Mouse (Mus musculus) telencephalon, adult 2 months (tissue): ENCODE results near the gene Slc44a3.
A peak's percentile ranks its signal among the peaks of the same experiment; 100 is the strongest.

Experiments used
- DNase-seq: peaks from one replicate; pipeline ENCODE4 v3.0.0-alpha.2; 2011; ENCODE audit warnings: low read depth, low spot score

Slc44a3 gene

GRCm38 (mm10) chr3:121426621-121427519 lies 105.3 kb downstream of the Slc44a3 start:
- DNase-seq = no peak

GRCm38 (mm10) chr3:121425861-121426620 lies 106.2 kb downstream of the Slc44a3 start, which contains the start of gene Cnn3:
Gene Cnn3 (plus strand): TSS chr3:121426497.
- peak; percentile 68 for DNase-seq

GRCm38 (mm10) chr3:121422405-121422804 lies 109.8 kb downstream of the Slc44a3 start:
- DNase-seq = no peak

- no peak for DNase-seq
Observed at GRCm38 (mm10) chr3:121418850-121419435, 113.3 kb downstream of the Slc44a3 start.

DNA sequence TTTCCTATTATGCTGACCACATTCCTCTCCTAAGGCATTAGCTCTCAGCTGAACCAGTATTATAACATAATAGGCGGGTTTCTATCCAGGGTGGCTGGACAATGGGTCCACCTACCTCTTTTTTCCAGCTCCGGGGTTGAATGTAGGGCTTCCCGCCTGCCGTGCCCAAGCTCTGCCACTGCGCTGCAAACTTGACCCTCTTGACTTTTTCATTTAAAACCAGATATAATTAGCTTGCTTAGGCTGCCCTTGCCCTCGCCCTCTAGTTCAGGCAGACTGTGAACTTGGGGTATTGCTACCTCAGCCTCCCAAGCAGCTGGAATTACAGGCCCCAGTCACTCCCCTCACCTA lies 114.0 kb downstream of the Slc44a3 start:
- no peak for DNase-seq

DNA sequence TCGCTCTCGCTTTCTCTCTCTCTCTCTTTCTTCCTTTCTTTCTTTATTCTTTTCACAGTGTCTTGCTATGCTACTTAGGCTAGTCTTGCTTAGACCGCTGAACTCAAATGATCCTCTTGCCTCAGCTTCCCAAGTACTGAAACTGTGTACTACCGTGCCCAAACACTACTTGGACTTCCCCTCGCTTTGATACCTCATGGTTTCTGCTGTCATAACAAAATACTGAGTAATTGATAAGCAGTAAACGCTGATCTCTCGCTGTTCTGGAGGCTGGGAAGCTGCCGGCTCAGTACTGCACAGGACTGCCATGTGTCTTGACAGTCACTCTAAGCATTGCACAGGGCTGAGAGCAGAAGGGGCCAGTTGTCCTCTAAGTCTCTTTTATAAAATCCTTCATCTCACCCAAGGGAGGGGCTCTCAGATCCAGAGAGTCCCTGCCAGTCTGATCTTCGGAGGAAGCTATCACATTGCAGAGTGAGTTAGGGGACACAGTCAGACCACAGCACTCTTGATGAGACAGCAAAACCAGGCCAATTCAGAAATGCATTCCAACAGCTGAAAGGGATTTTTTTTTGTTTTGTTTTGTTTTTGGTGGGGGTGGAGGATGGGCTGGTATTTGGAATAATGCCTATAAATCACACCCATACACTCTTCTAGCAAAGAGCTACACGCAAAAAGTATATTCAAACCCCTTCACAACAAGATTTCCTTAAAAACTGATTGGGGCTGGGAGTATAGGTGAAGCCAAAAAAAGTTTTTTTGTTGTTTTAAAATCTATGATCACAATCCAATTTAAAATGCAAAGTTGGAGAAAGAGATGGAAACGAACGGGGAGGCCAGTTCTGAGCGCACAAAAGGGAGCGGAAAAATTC lies 114.6 kb downstream of the Slc44a3 start:
- no peak for DNase-seq

DNA sequence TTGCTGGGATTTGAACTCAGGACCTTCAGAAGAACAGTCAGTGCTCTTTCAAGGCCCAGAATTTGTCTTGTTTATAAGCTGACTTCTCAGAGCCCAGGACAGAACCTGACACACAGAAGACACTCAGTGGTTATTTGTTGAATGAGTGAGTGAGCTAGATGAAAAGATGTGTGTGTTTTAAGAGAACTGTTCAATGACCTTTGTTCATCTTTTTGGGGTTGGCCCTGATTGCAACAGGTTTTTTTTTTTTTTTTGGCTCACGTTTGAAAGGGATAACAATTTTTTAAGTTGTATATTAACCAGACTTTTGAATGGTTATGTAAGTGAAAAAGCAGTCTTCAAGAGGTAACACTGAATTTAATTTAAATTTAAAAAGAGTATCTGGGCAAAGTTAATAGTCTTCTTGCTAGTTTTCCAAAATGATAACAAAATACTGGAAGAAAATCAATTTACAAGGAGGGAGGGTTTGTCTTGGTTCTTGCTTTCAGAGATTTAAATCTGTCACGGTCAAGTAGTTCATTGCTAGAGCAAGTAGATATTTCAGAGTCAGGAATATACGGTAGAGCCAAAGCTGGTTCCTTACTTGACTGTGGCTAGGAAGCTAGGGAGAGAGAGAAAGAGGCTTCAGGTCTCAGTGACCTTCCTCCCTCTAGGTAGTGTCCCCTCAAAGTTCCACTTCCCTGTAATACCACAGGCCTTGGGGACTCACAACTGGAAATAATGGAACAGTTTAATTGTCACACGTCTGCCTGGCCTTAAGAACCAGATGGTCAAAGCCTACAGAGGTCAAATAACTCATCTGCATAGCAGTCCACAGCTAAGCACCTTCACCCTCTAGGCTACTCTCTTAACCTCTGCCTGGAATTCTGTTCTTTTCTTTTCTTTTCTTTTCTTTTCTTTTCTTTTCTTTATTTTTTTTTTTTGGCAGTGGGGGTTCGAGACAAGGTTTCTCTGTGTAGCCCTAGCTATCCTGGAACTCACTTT lies 115.7 kb downstream of the Slc44a3 start:
- no peak for DNase-seq

- no peak for DNase-seq
Observed at GRCm38 (mm10) chr3:121411450-121411849, 120.8 kb downstream of the Slc44a3 start.
